Mouse (Mus musculus) retina, postnatal 7 days (tissue): ENCODE measurements around the gene Msx1.

Source experiments
- DNase-seq: peaks from one replicate; pipeline ENCODE4 v3.0.0-alpha.2; 2012; ENCODE audit warnings: low read depth, low spot score

The Msx1 gene

DNA sequence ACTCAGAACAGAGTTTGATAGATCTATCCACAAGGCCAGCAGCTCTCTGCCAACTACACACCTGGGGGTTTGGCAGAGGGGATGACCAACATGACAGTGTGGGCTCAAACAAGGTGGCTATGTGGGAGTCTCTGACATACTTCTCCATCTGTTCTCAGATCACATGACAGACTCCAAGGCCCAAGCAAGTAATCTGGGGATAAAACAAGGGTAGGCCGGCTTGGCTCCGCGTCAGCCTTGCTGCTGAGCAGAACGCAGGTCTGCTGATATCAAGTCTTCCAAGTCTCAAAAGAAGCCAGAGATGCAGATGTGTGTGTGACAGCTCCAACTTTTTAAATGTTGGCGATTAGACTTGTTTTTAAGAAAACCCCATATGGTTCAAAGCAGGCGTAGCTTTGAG, 28.7 kb downstream of the Msx1 start:
- DNase-seq = no peak

GRCm38 (mm10) chr5:37792154-37792553, 32.2 kb downstream of the Msx1 start:
- DNase-seq = no peak

DNA sequence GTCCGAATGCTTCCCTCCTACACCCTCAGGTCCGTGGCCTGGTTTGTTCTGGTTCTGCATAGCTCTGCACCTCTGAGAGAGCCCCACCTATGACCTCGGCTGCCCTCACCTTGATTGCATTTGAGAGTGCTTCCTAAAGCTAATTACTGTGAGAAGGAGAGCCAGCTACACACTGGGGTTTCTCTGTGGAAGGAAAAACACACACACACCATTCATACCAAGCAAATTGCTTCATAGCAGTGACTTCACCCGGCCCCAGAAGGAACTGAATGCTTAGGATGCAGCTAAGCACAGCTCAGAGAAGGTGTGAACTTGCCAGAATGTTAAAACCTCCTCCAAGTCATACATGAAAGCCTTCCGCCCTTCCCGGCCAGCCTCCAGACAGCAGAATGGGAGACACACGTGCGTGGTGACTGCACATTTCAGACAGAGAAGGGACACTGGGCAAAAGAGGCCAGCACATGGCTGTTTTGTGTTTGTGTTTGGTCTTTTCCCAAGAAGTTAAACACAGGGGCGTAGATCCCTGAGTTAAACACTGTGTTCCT, 39.5 kb downstream of the Msx1 start:
- no peak for DNase-seq

DNA sequence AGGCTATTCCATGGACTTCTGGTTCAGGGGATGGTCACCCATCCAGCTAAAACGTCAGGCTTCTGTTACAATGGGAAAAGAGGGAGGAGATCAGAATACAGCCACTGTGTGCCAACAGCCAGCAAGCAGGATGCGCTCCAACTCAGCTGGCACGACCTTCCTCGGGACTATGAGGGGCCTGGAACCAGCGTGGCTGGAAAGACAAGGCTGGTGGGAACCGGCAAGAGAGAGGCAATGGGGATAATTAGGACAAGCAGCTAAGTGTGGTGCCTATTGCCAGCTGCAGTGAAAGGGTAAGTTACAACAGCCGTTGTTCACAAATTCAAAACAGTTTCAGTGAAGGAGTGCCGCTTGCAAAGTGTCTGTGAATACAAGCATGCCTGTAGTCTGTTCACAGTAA, 41.1 kb downstream of the Msx1 start:
- DNase-seq = no peak

DNA sequence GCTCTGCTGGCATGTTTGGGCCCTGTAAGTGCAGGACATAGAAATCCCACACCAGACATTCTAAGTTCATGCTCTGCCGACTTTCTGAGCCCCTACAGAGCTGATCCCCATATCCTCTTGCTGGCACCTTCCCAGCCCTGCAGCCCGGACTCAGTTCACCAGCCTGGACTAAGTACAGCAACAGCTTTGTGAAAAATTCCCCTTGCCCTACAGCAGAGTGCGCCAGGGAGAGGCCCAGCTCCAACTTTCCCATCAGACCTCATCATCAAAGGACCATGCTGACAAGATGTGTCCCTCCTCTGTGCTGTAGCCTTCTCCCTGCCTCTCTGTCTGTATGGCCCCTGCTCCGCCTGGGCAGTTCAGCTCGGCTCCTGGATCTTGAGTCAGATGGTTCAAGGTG, 48.7 kb downstream of the Msx1 start:
- DNase-seq = no peak

GRCm38 (mm10) chr5:37774011-37774410, 50.4 kb downstream of the Msx1 start:
- DNase-seq = no peak

GRCm38 (mm10) chr5:37770870-37771269, 53.5 kb downstream of the Msx1 start:
- DNase-seq = no peak
